Mouse (Mus musculus): ENCODE results near the gene Adam12.

DNA sequence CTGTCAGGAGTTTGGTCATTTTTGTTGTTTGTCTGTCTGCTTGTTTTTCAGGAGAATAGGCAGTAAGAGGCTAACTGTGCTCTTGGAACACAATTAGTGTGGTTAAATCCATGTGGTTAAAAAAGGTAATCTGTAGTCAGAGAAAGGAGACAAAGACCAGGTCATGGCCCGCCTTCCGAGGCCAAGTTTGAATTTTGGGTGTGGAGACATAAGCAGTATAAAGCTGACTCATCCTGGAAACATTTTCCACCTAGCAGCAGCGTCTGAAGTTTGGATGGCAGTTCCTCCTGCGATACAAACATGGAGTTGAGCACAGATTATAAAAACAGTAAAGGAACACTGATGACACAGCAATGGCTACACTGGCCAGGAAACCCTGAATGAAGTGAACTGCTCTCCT is 46.2 kb downstream of the Adam12 start:
- TF ChIP-seq CTCF (IDR thresholded peaks at IDR 0.05; ENCODE audit: low read depth) (no peak), EP300 (IDR thresholded peaks at IDR 0.05; ENCODE audit: low read depth) (no peak)
